Mouse (Mus musculus) intestine, postnatal 0 days (tissue): ENCODE data around the gene Ttc36. TPM values are rescaled to one million over a fixed set of nuclear protein-coding genes. Genes with fewer than 3 reads are reported as not detected.

Experiments used
- ATAC-seq: fragments of 200-750 bp; cut with Nextera tagmentation; 2 replicates; pipeline ENCODE4 v1.8.0; 2017; ENCODE audit warnings: mild to moderate bottlenecking, moderate TSS enrichment, moderate library complexity
- H3K27ac ChIP-seq: fragments of 300-500 bp; sonication (generic); 2 replicates; pipeline ENCODE4 v1.5.1; 2014; ENCODE audit warnings: mild to moderate bottlenecking, low read depth, low read length, moderate library complexity
- H3K27me3 ChIP-seq: fragments of 300-500 bp; sonication (generic); replicated peaks from 2 replicates; pipeline ENCODE4 v1.6.1; 2014; ENCODE audit warnings: low read length, mixed read lengths; ENCODE audit not compliant: control insufficient read depth, insufficient read depth
- H3K36me3 ChIP-seq: fragments of 300-500 bp; sonication (generic); 2 replicates; pipeline ENCODE4 v1.6.1; 2014; ENCODE audit warnings: mild to moderate bottlenecking, moderate library complexity; ENCODE audit not compliant: control insufficient read depth, insufficient read depth
- H3K4me1 ChIP-seq: fragments of 300-500 bp; sonication (generic); replicated peaks from 2 replicates; pipeline ENCODE4 v1.6.1; 2014; ENCODE audit warnings: antibody characterized with exemption, low read length, mixed read lengths; ENCODE audit not compliant: control insufficient read depth, insufficient read depth
- H3K4me2 ChIP-seq: fragments of 300-500 bp; sonication (generic); replicated peaks from 2 replicates; pipeline ENCODE4 v1.6.1; 2014; ENCODE audit warnings: low read depth, mild to moderate bottlenecking, moderate library complexity
- H3K4me3 ChIP-seq: fragments of 300-500 bp; sonication (generic); 2 replicates; pipeline ENCODE4 v1.5.1; 2014; ENCODE audit warnings: low read depth, low read length
- H3K9ac ChIP-seq: fragments of 300-500 bp; sonication (generic); 2 replicates; pipeline ENCODE4 v1.6.1; 2014; ENCODE audit warnings: mild to moderate bottlenecking, low read depth, low read length
- H3K9me3 ChIP-seq: fragments of 300-500 bp; sonication (generic); 2 replicates; pipeline ENCODE4 v1.6.1; 2016; ENCODE audit warnings: mixed run types; ENCODE audit not compliant: control insufficient read depth
- CTCF ChIP-seq: sonication (generic); IDR thresholded peaks from 2 replicates; pipeline ENCODE4 v1.5.1; 2016; ENCODE audit warnings: low read depth, mild to moderate bottlenecking, control low read depth, antibody characterized with exemption, moderate library complexity
- WGBS: fragments of 180-500 bp; shearing (Covaris S2); extraction: QIAGEN DNeasy Blood & Tissue Kit; methylation state at CpG from one replicate; pipeline ENCODE4 v1.1.7; 2014; 5-methylcytosine and 5-hydroxymethylcytosine counted together
- polyA plus RNA-seq: library from polyadenylated mRNA; unstranded; fragments of >200 nt; fragmentation: Nextera tagmentation; extraction: Ambion mirVana; gene quantifications from 2 replicates; pipeline ENCODE4 v1.2.1, GENCODE M21; 2015

Gene Ttc36
- polyA plus RNA-seq, 1 experiment from 2014 or later, result 4.0 TPM

GRCm38 (mm10) chr9:44828944-44829343 lies 26.1 kb upstream of the Ttc36 start:
- WGBS, result 94% methylated on average over 11 of the region's 11 CpGs
- H3K27ac ChIP-seq, result no peak overlapping the region; the same call in 1 of the 2 replicates
- no peak overlapping the region for H3K4me2 ChIP-seq
- peaks cover 92% of the 10 kb centered on the region for H3K36me3 ChIP-seq
- H3K9ac ChIP-seq, result no peak overlapping the region
- no peaks in the 10 kb centered on the region for H3K9me3 ChIP-seq
- no peaks in the 10 kb centered on the region for H3K4me1 ChIP-seq
- H3K4me3 ChIP-seq, result no peak overlapping the region
- H3K27me3 ChIP-seq, result no peaks in the 10 kb centered on the region
- no peak for ATAC-seq
- TF ChIP-seq CTCF, result no peak

- H3K4me2 ChIP-seq, result no peak overlapping the region
- no peak for TF ChIP-seq CTCF
- no peak overlapping the region for H3K27ac ChIP-seq
- no peak for ATAC-seq
- 94% methylated on average over 7 of the region's 7 CpGs for WGBS
- H3K4me3 ChIP-seq, result no peak overlapping the region
- no peaks in the 10 kb centered on the region for H3K9me3 ChIP-seq
- no peaks in the 10 kb centered on the region for H3K4me1 ChIP-seq
- H3K9ac ChIP-seq, result no peak overlapping the region
- no peaks in the 10 kb centered on the region for H3K27me3 ChIP-seq
- H3K36me3 ChIP-seq, result peaks cover 94% of the 10 kb centered on the region
Observed at GRCm38 (mm10) chr9:44826660-44827059, 23.8 kb upstream of the Ttc36 start.

- H3K9me3 ChIP-seq, result no peaks in the 10 kb centered on the region
- H3K27me3 ChIP-seq, result no peaks in the 10 kb centered on the region
- H3K4me2 ChIP-seq, result no peak overlapping the region
- H3K27ac ChIP-seq, result no peak overlapping the region
- no peak for TF ChIP-seq CTCF
- no peak overlapping the region for H3K4me3 ChIP-seq
- no peak for ATAC-seq
- H3K36me3 ChIP-seq, result peaks cover 98% of the 10 kb centered on the region
- H3K9ac ChIP-seq, result no peak overlapping the region
- no peaks in the 10 kb centered on the region for H3K4me1 ChIP-seq
- 90% methylated on average over 15 of the region's 15 CpGs for WGBS
Observed at GRCm38 (mm10) chr9:44819920-44820827, 17.3 kb upstream of the Ttc36 start.

GRCm38 (mm10) chr9:44817522-44817921 lies 14.7 kb upstream of the Ttc36 start:
- Histone ChIP-seq H3K9me3 (no peaks in the 10 kb centered on the region), H3K27me3 (no peaks in the 10 kb centered on the region), H3K4me2 (no peak overlapping the region), H3K36me3 (peaks cover 100% of the 10 kb centered on the region), H3K4me1 (no peaks in the 10 kb centered on the region), H3K4me3 (no peak overlapping the region), H3K27ac (no peak overlapping the region), H3K9ac (no peak overlapping the region)
- no peak for ATAC-seq
- TF ChIP-seq CTCF, result no peak
- WGBS, result 90% methylated on average over 5 of the region's 5 CpGs

GRCm38 (mm10) chr9:44814179-44814578 lies 11.3 kb upstream of the Ttc36 start:
- no peak for TF ChIP-seq CTCF
- peaks cover 99% of the 10 kb centered on the region for H3K36me3 ChIP-seq
- H3K9ac ChIP-seq, result no peak overlapping the region
- no peaks in the 10 kb centered on the region for H3K4me1 ChIP-seq
- H3K27ac ChIP-seq, result no peak overlapping the region
- H3K9me3 ChIP-seq, result no peaks in the 10 kb centered on the region
- H3K4me2 ChIP-seq, result no peak overlapping the region
- WGBS, result 95% methylated on average over 8 of the region's 8 CpGs
- H3K4me3 ChIP-seq, result no peak overlapping the region
- no peaks in the 10 kb centered on the region for H3K27me3 ChIP-seq
- no peak for ATAC-seq

- H3K9me3 ChIP-seq, result no peaks in the 10 kb centered on the region
- no peak overlapping the region for H3K27ac ChIP-seq
- H3K4me2 ChIP-seq, result no peak overlapping the region
- H3K9ac ChIP-seq, result no peak overlapping the region
- no peaks in the 10 kb centered on the region for H3K27me3 ChIP-seq
- H3K4me3 ChIP-seq, result no peak overlapping the region
- no peaks in the 10 kb centered on the region for H3K4me1 ChIP-seq
- 89% methylated on average over 10 of the region's 10 CpGs for WGBS
- peaks cover 95% of the 10 kb centered on the region for H3K36me3 ChIP-seq
- TF ChIP-seq CTCF, result no peak
- ATAC-seq, result no peak
Observed at GRCm38 (mm10) chr9:44810316-44810715, 7.4 kb upstream of the Ttc36 start.
